In the genomic region with DNA sequence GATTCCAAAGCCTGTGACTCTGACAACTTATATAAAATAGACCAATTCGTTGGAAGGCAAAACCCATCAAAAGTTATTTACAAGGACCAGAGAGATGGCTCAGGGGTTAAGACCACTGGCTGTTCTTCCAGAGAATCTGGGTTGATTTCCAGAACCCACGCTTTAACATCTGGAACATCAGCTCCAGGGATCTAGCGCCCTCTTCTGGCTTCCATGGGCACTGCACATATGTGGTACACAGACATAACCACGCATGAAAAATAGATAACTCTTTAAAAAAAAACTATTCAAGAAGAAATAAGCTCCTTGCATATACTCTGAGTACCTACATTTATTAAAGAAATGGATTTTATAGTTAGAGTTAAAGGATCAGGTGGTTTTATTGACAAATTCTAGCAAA, we compare ENCODE assay signal across 15 mouse cellular contexts. TPM values are rescaled to one million over a fixed set of nuclear protein-coding genes. Genes with fewer than 3 reads are reported as not detected.
DNase-seq lines count a peak whose midpoint lies in the region; TF ChIP-seq lines count a peak whose summit lies in the region.
"Had no signal": no experiment of that assay in that cellular context is flagged by ENCODE, and none has a peak within 500 bp of the region (broad histone marks: within the 10 kb centered on the region; RNA-seq: fewer than 3 reads in every experiment).

No protein-coding gene starts in this region.

- DNase-seq in layer of hippocampus, adult 2 months (ENCODE audit: low spot score in 2 of 2) = no peak
- no peak for DNase-seq in layer of hippocampus, adult 9-10 months (ENCODE audit: low spot score)
- peak; percentile 14 for DNase-seq in 416B (ENCODE audit: low read depth)
- peak; percentile 30 to 34 for DNase-seq in B cell, adult 2 months
- no peak for DNase-seq in right cerebral cortex, adult 18-20 months
- DNase-seq in right cerebral cortex, postnatal 14 days = no peak
- DNase-seq: cerebellum, adult 9-10 months; heart, postnatal 36 days; kidney, adult 11 months; left cerebral cortex, postnatal 4 days; lung, postnatal 10 days; midbrain, embryonic 14.5 days; right cerebral cortex, postnatal 25 days had no signal

- no peak overlapping the region for H3K4me3 ChIP-seq in layer of hippocampus, adult 2 months
- H3K4me3 ChIP-seq in bone marrow macrophage, adult 2 months (ENCODE audit: insufficient read depth, low read length) = no peak overlapping the region
- H3K4me3 ChIP-seq: embryonic facial prominence, embryonic 15.5 days had no signal

- no peak for TF ChIP-seq POLR2A in bone marrow macrophage, adult 2 months (IDR thresholded peaks at IDR 0.05; ENCODE audit: borderline replicate concordance, low read depth, low read length)

- H3K27ac ChIP-seq in layer of hippocampus, adult 2 months = no peak overlapping the region
- H3K27ac ChIP-seq in bone marrow macrophage, adult 2 months (ENCODE audit: insufficient read depth, low read depth, low read length) = no peak overlapping the region
- H3K27ac ChIP-seq: embryonic facial prominence, embryonic 15.5 days had no signal

- peak; percentile 62 for TF ChIP-seq CTCF in layer of hippocampus, adult 2 months (conservative IDR thresholded peaks at IDR 0.05)
- 0 out of 2 replicates have a peak, but pooled peaks have one; percentile 31 for TF ChIP-seq CTCF in bone marrow macrophage, adult 2 months (IDR thresholded peaks at IDR 0.05; ENCODE audit: low read depth, low read length)

- no peaks in the 10 kb centered on the region for H3K4me1 ChIP-seq in bone marrow macrophage, adult 2 months (ENCODE audit: control insufficient read depth, insufficient read depth, low read length)
- H3K4me1 ChIP-seq: embryonic facial prominence, embryonic 15.5 days had no signal

RNA-seq across cellular contexts. Expression of gene 2410004P03Rik, which starts 43.2 kb away (rescaled TPM):
- total RNA-seq in layer of hippocampus, adult 2 months (2021) = under 1 TPM; 0.52 to 0.61 TPM
- polyA plus RNA-seq in bone marrow macrophage, adult 2 months (2012; ENCODE audit: insufficient read depth, insufficient read length, missing spikeins) = 0.27 and 1.1 TPM in 2 replicates

RNA-seq across cellular contexts. Expression of gene Pqlc3, which starts 54.5 kb away (rescaled TPM):
- total RNA-seq in layer of hippocampus, adult 2 months (2021) = under 1 TPM; 0.56 to 0.61 TPM
- 120 and 145 TPM in 2 replicates for polyA plus RNA-seq in bone marrow macrophage, adult 2 months (2012; ENCODE audit: insufficient read depth, insufficient read length, missing spikeins)

Comparison
In these comparisons a context has a peak if more than half of its experiments do, and no peak if none do; other contexts are left out.
1. DNase-seq: peak in 416B (single experiment) and B cell, adult 2 months (2 of 2); none in layer of hippocampus, adult 2 months (0 of 2), layer of hippocampus, adult 9-10 months (single experiment), right cerebral cortex, adult 18-20 months (single experiment) and right cerebral cortex, postnatal 14 days (single experiment).